Mouse (Mus musculus) embryo, embryonic 10.5 days (tissue): ENCODE measurements at regions not wholly inside any gene's neighbourhood (a gene's known extent, or its start where the extent isn't known, plus 50 kb on each side); places are given as distances from the start of the nearest gene placed in this dataset.

ENCODE experiments used
- DNase-seq: peaks from one replicate; pipeline ENCODE4 v3.0.0-alpha.2; 2015; ENCODE audit warnings: low spot score

DNA sequence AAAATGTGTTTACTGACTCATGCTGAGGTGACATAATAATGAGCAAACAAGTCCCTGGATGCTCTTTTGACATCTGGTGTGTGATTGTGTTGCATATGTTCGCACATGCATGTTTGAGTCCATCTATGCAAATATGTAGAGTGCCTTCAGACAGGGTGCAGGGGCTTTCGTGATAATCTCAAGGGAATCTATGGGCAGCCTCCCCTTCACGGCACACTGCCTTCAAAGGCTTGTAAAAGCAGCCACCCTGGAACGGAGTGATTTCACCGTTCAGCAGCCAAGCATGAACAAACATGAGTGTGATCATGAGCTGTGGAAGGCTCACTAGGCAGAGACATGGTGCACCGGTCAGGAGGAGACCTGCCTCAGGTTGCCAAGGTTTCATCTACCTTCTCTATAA lies 57.1 kb upstream of the Mbip start:
- DNase-seq = no peak

DNA sequence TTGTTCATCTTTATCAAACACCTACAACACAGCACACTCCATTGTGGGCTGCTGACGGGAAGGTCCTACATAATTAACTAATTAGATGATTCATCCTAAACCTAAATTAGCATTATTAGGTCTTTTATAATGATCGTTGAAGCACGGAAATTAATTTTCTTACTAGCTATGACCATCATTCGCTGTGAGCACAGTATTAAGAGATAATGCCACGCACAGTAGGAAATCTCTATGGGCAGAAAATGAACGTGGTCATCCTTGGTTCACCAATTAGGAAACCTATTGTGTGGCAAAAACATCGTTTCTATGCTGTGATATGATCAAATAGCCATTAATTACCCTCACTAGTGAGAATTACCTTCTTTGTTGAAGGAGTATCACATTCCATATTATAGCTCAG lies 56.4 kb upstream of the Mbip start:
- DNase-seq = no peak
